Mouse (Mus musculus): ENCODE measurements around the gene Zdhhc4.

Gene Zdhhc4

DNA sequence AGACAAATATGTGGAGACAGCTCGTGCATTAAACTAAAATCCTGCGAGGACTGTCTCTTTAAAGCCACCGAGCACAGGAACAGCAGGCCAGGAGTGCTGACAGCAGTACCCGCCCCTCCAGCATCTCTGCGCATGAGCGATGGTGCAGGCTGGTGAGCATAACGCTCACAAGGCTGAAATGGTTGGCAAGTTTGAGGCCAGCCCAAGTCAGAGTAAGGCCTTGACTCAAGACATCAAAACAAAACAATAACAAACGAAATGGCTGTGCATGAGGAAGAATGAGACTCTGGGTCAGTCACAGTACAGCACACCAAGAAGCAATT is 11.8 kb downstream of the Zdhhc4 start:
- no peak for DNase-seq

DNA sequence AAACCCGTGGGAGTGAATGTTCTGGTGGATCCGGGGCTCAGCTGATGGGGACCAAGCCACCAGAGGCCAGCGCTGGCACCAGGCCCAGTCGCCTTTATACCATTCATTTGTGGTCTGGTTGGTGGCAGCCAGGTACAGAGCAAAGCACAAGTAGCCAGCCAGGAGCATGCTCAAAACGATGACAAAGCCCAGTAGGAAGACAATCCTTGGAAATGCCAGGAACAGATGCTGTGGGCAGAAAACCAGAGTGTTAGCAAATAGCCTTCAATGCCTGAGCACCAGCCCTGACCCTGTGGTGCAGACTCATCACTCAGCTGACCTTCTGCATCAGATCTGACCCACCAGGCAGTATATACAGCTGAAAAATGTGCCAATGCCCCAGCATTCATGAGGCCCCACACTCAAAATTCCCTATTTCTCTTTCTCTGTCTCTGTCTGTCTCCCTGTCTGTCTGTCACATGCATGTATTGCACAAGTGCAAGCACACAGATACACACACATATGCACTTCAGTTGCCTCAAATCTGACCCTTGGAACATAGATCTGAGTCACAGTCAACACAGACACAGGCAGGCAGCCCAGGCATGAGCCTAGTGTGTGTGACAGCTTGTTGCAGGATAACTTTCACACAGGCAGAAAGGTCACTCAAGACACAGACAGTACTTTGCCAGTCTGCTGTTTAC is 12.3 kb downstream of the Zdhhc4 start:
- no peak for DNase-seq

DNA sequence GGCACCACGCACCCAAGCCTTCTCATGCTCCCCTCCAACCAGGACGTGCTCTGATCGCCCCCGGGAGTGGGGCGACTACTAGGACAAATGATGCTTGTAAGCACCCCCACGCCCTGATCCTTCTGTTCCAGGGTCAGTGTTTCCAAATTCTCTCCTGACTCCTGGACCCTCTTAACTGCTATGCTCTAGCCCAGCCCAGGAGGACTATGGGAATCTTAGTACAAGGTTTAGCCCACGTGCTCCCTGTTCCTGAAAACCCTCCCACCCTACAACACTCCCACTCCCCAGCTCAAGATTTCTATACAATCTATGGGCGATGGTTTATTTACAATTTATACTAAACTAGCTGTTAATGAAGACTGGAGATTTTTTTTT is 13.6 kb downstream of the Zdhhc4 start:
- no peak for DNase-seq

DNA sequence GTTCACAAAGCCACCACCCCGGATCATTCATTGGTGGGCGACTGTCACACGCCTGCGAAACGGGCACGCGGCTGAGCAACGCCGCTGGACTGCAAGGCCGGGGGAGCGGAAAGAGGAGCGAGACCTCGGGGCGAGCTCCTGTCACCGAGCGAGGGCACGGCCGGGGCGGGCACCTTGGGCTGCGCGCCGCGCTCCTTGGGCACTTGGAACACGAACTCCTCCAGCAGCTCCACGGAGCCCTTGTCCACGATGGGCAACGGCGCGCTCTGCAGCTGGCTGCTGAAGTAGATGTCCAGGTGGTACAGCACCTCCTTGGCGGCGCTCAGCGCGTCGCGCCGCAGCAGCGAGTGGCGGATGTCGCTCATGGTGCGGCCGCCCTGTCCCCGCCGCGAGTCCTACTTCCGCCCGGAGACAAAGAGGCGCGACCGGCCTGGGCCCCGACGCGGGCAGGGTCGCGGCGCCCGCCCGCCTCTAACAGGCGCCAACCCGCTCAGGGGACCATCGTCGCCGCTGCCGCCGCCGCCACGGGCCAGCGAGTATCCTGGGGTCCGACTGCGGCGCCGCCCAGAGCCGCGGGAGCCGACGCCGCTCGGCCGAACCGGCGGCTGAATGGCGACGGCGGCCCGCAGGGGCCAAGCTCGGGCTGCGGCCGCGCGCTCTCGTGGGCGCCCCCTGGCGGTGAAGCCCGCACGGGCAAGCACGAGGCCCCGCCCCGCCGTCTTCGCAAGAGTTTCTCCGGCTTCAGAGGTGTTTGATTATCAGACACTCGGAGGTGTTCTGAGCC is 14.1 kb downstream of the Zdhhc4 start, which contains the start of gene E130309D02Rik:
TSS of gene E130309D02Rik (minus strand) at position 631 of the 784 bp plus-strand sequence.
- DNase-seq: peak; percentile 95

DNA sequence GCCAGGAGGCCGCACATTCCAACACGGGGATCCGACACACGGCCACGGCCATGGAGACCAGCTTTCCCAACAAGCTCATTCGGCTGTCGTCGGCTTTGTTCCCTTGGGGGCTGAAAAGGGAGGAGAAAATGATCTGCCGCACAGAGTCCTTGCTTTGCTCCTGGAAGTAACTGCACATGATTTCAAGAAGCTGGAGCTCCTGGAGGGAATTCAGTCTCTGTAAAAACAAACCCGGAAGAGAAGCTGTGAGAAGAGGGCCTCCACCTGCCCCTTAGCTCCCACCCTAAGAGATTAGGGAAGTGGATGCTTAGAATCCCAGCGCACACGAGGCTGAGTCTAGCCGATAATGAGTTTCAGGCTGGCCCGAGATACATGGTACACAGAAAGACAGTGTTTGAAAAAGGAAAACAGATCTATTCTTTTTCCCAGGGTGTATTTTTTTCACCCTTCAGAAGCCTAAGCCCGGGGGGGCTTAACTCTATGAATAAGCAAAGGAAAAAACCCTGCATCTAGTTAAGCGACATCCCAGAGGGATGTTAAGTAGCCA is 14.8 kb downstream of the Zdhhc4 start:
- no peak for DNase-seq

DNA sequence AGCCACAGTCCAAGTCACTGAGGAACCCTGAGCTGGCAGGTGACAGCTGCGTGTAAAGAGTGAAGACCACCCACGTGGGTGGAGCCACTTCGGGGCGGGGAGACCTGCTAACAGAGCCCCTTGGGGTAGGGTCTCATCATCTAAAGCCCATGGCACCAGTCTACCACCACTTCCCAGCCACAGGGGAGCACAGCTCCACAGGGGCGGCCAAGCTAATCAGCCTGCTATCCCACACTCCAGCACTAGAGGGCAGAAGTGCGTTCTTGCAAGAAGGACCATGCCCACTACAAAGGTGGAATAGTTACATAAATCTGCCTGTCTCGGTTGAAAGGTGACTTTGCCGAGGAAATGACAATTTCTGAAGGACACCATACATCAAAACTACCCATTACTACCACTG is 17.2 kb downstream of the Zdhhc4 start:
- peak; percentile 84 for DNase-seq

DNA sequence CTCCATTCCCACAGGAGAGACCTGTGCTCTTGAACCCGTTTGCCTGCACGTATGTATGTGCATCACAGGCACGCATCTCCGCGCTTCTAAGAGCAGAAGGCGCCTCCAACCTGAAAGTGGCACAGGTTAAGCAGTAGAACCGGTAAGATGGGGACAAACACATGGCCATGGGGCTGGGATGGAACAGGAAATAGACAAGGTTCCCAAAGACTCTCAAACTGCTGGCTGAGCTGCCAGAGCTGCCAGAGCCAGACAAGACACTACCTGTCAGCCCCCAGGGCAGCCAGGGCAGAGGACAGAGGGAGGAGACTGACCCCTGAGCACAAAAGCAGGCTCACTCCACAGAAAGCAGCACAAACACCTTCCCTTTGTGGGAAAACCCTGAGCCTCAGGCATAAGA is 19.1 kb downstream of the Zdhhc4 start:
- DNase-seq: no peak

DNA sequence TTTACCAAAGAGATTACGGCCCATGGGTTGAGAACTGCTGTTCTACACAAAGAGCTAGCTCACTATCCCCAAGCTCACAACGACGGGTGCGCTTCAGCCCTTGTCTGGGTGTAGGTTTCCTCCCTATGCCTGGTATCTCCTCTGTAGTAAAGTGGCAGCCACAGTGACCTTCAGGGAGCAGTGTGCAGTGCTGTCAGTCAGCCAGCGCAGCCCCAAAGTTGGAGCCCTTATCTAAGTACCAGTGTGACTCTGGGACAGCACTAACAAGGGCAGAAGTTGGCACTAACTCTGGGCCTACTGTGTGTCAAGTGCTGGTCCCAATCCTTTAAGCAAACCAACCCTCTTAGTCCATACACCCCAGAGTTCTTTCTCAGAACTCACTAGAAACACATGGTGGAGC is 20.2 kb downstream of the Zdhhc4 start:
- DNase-seq: no peak

DNA sequence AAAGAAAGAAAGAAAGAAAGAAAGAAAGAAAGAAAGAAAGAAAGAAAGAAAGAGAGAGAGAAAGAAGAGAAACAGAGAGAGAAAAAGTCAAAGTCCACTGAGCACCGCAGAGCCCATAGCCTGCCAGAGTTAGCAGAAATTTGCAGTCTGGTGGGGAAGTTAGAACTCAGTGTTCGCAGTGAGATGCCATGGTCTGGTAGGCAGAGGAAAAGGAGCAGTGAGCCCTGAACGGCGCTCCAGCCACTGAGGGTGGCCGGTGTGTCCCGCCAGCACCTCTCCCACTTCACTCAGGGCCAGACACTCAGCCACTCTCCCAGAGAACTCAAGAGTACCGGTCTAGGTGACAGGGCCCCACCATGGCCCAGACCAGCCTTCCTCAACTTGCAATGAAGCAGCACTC is 24.8 kb downstream of the Zdhhc4 start:
- no peak for DNase-seq

DNA sequence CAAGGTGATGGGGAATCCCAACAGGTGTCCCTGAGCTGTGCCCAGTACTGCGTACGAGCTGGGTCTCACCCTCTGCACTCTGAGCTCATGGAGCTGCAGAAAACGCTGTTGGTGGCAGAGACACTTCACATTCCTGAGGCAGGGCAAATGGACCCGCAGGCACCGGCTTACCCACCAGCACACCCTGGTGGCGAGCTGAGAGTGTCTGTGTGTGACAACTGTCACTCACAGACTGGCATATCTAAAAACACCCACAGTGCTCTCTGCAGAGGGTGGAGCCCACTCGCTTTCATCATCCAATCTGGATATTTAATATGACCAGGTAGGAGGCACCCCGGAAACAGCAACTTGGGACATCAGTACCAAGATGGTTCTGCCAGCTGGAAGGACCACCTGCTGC is 27.8 kb downstream of the Zdhhc4 start:
- DNase-seq: no peak

DNA sequence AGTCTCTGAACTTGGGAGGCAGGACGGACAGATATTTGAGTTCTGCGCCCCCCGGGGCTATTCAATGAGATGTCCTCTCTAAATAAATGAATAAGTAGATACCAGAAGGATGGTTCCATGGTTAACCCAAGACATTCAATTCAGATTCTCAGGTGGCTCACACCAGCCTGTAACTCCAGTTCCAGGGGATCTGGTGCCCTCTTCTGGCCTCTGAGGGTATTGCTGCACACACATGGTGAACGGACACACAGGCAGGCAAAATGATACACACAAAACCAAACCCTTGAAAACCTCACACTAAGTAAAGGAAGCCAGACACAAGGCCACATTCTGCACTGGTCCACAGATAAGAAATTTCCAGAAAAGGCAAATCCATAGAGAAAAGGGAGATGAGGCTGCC is 29.4 kb downstream of the Zdhhc4 start:
- DNase-seq: peak; percentile 64

DNA sequence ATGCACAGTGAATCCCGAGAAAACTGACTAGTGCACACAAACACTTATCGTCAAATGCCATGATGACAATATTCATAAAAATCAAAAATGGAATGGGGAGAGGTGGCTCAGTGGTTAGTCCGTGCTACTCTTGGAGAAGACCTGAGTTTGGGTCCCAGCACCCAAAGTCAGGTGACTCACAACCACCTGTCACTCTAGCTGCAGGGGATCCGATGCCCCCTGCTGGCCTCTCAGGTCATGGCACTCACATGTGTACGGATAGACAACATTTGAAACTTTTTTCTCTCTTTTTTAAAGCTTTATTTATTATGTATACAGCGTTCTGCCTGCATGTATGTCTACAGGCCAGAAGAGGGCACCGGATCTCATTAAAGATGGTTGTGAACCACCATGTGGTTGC is 30.7 kb downstream of the Zdhhc4 start:
- DNase-seq: no peak

DNA sequence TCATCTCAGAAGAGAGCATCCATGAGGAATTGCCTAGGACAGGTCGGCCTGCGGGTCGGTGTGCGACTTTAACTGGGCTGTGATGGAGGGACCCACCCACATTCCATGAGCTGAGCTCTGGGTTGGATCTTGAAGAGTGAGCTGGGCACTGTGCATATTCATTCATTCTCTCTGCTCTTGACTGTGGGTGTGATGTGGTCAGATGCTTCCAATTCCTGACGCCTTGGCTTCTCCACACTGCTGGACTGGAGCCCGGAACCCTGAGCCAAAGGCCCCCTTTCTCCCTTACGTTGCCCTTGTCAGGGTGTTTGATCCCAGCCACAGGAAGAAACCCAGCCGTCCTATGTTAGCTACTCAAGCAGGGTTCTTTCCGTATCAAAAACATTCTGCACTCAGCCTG is 31.1 kb downstream of the Zdhhc4 start:
- DNase-seq: no peak

DNA sequence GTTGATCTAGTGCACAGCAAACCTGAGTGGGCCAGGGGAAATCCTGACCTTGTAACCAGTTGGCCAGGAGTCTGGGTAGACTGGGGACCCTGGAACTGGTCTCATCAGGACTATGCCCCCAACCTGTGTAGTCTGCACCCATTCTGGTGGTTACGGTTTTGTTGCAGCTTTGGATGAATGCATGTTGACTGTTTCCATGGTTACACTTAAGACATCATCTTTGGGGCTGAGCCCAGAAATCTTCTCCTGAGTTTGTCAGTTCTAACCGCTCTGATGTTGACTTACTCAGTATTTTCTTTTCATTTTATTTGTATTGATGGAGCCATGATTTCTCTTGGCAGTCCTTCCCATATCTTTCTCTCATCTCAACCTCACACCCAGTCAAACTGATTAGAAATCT is 33.7 kb downstream of the Zdhhc4 start:
- no peak for DNase-seq

DNA sequence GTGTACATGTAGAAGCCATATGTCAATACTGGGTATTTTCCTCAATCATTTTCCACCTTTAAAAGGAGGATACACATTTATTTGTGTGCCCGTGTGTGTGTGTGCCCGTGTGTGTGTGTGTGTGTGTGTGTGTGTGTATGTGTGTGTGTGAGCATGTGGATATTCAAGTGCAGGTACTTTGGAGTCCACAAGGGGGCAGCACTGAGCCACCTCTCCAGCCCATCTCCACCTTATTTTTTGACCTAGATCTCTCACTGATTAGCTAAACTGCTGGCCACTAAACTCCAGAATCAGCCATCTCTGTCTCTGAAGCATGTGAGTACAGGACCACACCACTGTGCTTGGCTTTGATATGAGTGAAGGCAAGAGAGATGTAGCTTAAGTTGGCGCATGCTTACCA is 34.2 kb downstream of the Zdhhc4 start:
- no peak for DNase-seq

DNA sequence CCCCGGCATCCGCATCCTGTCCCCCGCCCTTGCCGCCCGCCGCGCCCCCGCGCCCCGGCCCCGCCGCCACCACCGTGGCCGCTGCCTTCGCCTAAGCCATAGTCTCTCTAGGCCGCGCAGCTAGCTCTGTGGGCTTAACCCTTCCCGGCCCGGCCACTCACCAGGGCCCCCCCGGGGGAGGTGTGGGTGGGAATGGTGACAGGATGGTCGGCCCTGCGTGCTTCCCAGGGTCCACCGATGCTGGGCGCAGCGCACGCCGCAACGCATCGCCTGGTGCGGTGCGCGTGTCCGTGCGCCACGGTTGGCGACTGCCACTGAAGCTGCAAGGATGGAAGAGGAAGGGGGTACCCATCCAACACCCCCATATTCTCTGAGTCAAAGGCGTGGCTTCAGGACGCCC is 35.7 kb downstream of the Zdhhc4 start, which contains the start of gene Zfp853:
TSS of gene Zfp853 (minus strand) at position 220 of the 400 bp plus-strand sequence.
- DNase-seq: no peak

DNA sequence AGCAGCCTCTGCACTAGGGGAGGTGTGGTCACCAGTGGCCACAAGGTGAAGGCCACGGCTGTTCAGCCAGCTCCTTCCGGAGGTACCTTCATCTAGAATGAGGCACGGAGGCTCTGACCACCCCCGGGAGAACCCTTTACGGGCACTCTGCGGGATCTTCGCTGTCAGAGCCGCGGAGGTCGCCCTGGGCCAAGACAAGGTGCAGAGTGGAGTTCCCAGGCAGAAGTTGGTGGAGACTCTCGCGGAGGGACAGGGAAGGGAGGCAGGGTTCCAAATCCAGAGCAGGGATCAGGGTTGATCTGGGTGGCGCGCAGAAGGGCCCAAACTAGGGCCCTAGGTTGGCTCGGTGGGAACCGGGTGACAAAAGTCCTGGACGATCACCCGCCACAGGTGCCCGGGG is 36.2 kb downstream of the Zdhhc4 start:
- DNase-seq: no peak

DNA sequence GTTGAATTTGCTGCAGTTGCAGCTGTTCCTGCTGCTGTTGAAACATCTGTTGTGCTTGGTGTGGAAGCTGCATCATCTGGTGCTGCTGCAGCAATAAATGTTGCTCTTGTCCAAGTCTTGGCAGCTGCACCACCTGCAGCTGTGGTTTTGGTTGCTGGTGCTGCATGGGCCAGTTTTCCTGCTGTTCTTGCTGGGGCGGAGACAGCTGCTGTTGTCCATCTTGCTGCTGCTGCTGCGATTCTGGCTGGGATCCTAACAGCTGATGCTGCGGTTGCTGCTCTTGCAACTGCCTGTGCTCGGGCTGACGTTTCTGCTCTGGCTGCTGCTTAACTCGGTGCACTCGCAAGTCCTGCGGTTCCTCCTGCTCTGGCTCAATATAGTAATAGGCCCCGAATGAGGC is 39.8 kb downstream of the Zdhhc4 start:
- DNase-seq: no peak

DNA sequence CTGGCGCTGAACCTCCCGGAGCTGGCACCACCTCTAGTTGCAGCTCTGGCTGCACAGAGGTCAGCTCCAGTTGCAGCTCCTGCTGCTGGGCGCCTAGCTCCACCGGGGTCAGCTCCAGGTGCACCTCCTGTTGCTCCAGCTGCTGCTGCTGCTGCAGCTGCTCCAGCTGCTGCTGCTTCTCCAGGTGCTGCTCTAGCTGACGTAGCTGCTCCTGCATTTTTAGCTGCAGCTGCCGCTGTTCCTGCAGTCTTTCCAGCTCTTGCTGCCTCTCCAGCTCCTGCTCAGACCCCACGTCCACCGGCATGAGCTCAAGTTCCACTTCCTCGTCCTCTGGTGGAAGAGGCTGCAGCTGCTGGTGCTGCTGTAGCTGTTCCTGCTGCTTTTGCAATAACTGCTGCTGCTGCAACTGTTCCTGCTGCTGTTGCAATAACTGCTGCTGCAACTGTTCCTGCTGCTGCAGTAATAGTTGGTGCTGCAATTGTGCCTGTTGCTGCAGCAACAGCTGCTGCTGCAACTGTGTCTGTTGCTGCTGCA is 40.6 kb downstream of the Zdhhc4 start:
- DNase-seq: no peak

DNA sequence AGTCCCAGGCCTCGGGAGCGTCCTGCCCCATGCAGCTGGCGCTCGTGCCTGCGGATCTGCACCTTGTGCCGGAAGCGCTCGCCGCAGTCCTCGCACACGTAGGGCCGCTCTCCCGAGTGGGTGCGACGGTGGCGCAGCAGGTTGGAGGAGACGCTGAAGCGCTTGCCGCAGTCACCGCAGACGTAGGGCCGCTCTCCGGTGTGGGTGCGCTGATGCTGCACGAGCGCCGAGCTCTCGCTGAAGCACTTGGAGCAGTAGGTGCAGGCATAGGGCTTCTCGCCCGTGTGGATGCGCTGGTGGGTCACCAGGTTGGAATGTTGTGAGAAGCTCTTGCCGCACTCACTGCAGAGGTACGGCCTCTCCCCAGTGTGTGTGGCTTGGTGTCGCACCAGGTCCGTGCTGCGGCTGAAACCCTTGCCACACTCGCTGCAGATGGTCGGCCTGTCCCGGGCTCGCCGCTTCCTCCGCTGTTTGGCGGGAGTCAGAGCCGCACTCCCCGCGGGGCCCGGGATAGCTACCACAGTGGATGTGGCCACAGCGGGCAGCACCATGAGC is 41.2 kb downstream of the Zdhhc4 start:
- peak; percentile 46 for DNase-seq

DNA sequence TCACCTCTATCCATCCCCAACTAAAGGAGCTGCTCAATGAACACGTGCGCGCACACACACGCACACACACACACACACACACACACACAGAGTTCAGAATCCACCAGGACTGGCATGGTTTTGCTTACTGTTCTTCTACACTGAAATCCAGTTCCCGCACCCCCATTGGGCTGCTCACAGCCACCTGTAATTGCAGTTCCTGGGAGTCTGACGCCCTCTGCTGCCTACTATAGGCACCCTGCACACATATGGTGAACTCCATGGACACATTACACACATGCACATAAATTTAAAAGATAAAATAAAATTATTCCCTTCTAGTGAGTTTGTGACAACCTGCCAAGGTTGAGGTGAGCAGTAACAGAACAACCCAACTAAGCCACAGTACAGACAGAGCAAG is 44.3 kb downstream of the Zdhhc4 start:
- no peak for DNase-seq

DNA sequence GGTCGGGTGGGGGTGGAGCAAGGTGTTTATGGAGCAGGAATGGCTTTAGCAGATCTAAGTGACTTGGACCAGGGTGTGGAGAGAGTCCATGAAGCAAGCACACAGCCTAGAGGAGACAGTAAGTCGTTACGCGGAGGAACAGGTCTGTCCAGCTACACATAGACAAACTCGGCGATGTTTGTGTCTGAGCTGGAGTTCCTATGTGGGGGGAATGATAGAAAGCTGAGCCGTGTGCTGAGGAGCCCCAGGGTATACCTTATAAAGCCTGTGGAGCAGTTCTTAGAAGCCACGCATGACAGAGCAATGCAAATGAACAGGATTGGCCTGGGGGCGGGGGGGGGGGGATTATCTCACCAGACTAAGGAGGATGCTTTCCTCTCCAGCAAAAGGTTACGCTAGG is 49.8 kb downstream of the Zdhhc4 start:
- no peak for DNase-seq

DNA sequence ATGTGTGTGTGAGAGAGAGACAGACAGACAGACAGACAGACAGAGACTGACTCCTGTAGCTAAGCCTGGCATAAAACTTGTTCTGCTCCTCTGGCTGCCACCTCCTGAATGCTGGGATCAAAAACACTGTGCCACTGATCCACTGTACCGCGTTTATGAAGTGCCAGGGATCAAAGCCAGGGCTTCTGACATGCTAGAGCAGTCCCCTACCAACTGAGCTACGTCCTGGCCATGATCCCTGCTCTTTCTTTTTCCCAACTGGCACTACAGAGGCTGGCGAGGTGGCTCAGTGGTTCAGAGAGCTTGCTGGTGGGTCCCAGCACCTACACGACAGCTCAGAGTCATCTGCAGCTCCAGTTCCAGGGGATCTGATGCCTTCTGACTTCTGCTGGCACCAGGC is 53.3 kb downstream of the Zdhhc4 start:
- no peak for DNase-seq

All from thymus, postnatal 14 days (tissue).